Mouse (Mus musculus): ENCODE results near the gene Gm4981. TPM values are rescaled to one million over a fixed set of nuclear protein-coding genes. Genes with fewer than 3 reads are reported as not detected.
"Not testable (repeated sequence)": the region's sequence is repeated elsewhere in the genome, so short reads cannot be mapped to it uniquely, and the experiment has no call there.

Gm4981 gene
- total RNA-seq (2021): not detected in 2 replicates
- long read RNA-seq, experiment 1: 0 reads
- long read RNA-seq, experiment 2: 0 reads

DNA sequence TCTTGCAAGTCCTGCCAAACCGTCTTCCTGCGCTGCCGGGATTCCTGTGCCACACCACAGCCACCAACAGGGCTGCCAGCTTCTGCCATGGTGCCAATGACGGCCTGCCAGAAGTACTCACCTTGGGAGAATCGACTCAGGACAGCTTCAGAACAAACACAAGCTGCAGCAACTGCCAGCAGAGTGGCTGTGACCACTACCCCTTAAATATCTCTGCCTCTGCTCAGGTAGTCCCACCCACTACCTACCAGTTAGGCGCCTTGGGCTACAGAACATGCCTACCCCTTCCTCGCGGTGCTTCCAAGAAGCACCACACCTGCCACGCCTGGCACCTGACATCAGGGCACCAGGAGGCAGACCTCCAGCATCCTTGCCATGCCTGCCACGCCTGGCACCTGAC, at the start of gene Gm4981:
TSS of gene Gm4981 (minus strand) at position 89 of the 400 bp plus-strand sequence.
- DNase-seq: no peak

DNA sequence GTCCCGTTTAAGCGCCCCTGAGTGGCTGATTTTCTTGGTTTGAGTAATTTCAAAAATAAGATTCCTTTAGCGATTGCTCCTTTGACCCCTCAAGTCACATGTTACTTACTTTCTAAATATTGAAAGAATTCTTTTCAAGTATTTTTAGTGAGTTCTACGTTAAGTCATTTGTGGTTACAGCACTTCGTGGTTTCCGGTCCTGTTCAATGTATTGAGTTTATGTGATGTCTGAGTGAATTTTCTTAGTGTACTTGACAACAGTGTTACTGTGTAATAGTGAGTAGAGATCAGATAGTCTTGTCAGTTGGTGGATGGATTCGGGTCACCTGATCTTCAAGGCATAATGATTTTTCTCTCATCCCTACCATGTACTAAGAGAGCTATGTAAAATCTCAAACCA, 45.7 kb upstream of the Gm4981 start:
- no peak for DNase-seq

DNA sequence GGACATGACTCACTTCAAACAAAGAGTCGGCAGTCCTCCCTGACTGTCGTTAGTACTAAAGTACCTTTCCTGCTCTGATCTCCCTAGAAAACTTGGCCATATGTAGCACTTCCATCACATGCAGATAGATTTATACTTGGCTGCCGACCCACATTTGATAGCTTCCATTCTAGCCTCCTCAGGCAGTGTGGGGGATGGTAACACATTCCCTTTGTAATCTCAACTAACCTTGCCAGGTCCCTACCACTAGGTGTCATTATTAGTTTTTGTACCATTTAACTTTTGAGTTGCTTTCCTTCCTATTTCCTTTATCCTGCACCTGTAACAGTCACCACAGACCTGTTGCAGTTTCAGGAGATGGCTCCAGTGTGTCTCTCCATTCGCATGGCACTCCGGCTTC, 22.0 kb upstream of the Gm4981 start:
- DNase-seq: peak; percentile 23

DNA sequence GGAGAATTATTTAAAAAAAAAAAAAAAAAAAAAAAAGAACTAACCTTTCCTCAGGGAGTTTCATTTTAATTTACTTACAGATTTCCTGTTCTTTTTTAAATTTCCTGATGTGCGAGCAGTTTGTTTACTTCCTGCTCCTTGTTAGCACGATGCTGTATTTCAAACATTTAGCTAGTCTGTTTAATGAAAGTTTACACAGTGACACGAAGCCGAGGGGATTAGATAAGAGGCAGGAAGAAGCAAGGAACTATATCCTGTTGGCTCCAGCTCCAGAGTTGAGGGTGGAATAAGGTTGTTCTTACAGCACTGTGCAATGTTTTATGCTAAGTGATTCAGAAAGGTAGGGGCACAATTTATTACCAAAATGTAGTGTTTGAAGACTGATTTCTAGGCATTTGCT, 19.5 kb upstream of the Gm4981 start:
- DNase-seq: no peak

DNA sequence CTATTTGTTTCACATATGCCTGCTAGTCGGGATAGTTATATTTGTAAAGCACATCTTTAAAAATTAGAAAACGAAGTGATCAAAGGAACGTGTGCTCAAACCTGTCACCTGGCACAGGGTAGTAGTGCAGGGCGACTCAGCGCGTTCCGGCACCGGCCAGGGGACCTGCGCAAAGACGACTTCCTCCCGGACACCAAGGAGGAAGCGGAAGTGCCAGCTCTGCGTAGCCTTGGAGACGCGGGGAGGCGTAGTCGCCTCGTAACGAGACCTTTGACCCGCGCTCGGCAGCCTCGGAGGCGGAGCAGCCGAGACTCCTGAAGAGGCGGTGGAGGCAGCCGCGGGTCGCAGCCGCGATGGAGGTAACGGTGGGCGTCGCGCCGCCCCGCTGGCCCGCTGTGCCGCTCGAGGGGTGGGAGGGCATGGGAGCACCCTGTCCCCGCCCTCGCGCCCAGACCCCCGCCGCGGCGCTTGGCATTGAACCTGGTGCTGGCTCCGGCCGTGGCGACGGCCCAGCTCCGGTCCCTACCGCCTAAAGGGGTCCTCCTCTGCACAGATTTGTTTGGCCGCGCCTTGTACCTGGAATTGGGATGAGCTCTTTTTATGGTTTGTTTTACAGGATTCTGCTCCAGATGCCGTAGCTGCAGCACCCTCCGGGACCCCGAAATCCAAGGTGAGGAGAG, 18.9 kb upstream of the Gm4981 start, which contains the start of gene Gcc2:
TSS of gene Gcc2 (plus strand) at position 285 of the 680 bp plus-strand sequence.
- DNase-seq: peak; percentile 97

DNA sequence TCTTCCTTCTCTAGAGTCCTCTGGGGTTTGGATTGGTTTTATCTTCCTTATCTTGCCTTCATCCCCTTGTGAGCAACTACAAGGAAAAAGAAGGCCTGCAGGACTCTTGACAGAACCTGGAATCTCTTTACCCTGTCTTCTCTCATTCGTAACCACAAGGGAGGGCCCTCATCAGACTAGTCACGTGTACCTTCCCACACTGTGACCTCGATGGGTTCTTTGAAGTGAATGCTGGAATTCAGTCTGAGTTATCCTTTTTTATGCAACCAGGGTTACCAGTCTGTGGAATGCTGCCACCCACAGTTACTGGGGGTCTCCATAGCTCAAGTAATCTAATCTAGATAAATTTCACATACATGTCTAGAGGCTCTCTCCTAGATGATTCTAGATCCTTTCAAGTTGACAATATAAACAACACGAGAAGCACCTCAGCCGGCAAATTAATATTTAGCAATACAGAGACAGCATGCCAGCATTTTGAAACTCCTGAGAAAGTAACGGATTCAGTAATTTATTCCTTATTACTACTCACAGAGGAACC, 18.2 kb upstream of the Gm4981 start:
- DNase-seq: peak; percentile 42

DNA sequence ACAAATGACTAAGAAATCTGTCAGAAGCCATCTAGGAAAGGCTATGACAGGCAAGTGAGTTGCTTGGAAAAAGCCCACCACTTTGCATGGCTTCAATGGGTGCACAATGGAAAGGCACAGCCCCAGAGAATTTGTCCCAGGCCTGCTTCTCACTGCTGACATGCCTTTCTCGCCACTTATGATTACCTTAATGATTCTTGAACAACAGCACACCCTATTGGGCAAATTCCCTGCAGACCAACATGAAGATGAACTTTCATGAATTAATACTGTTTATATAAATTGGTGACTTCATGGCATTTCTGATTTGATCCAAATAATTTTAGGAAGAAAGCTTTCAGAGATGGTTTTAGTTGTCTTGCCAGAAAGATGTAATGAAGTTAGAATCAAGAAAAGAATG, 13.0 kb upstream of the Gm4981 start:
- DNase-seq: no peak

DNA sequence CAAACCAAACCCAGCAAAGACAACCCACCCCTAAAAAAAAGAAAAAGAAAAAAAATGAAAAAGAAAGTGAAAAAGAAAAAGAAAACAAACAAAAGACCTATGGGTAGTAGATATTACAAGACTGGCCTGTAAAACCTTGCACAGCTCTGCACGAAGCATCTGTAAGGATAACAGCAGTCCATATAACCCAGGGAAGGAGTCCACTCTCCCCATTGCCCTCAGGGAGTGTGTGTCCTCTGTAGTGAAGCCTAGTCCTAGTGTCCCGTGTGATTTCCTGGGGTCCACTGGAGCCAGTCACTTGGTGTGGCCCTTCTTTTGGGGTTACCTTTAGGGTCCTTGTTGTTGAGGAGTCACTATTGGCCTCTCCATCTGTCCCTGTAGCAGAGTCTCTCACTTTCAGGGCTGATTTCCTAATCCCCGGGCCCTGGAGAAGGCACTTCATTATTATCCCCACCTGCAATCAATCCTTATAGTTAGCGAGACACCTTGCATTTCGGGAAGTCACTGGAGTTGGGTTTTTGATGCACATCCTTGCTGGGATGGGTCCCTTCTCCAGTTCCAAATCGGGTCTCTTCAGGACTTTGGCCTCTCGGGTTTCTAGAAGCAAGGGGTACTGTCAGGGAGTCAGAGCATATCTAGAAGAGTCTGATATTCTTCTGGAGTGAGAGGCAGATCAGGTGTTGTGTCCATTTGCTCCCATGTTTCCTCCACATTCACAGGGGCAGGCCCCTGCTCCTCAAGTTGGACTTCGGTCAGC, 2.7 kb upstream of the Gm4981 start:
- peak; percentile 41 for DNase-seq

DNA sequence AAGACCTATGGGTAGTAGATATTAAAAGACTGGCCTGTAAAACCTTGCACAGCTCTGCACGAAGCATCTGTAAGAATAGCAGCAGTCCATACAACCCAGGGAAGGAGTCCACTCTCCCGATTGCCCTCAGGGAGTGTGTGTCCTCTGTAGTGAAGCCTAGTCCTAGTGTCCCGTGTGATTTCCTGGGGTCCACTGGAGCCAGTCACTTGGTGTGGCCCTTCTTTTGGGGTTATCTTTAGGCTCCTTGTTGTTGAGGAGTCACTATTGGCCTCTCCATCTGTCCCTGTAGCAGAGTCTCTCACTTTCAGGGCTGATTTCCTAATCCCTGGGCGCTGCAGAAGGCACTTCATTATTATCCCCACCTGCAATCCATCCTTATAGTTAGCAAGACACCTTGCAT, 1.5 kb downstream of the Gm4981 start:
- DNase-seq: not testable (repeated sequence)

DNA sequence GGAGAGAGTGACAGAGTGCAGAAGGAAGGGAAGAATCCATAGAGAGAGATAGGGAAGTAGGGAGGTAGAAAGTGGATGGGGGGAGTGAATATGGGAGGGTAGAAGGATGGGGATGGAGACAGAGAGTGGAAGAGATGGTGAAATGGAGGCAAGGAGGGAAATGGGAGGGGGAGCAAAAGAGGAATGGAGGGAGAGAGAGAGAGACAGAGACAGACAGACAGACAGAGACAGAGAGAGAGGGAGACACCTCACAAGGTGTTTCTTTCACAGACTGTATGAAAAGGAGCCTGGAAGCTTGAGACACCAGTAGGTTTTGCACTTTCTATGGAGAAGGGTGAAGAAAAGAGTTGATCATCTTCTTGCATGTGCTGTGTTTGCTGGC, 2.8 kb downstream of the Gm4981 start:
- not testable (repeated sequence) for DNase-seq

DNA sequence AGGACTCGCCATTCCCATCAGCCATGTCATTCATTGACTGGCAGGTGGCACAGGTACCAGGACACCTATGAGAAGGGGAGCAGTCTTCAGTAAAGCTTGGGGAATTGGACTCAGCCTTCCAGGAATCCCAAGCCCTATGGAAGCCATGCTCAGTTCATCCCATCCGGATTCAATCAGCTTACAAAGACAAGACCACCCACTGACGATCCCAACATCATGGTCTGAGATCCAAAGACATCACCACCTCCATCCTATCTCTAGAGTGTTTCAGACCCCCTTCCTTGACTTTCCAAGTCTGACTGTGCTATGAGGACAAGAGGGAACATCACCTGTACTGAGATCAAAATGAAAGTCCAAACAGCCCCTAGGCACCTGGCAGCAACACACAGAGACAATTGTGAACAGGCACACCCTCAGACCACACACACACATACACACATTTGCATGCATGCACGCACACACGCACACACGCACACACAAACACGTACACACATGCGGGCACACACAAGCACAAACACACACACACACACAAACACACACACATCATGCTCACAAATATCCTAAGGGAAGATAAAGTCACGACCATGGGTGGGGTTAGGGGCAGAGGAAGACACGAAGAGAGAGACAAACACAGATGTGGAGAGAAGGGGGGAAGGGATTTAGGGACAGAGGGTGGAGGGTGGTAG, 3.3 kb downstream of the Gm4981 start:
- not testable (repeated sequence) for DNase-seq

DNA sequence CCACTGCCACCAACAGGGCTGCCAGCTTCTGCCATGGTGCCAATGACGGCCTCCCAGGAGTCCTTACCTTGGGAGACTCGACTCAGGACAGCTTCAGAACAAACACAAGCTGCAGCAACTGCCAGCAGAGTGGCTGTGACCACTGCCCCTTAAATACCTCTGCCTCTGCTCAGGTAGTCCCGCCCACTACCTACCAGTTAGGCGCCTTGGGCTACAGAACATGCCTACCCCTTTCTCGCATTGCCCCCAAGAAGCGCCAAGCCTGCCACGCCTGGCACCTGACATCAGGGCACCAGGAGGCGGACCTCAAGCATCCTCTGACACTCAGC, 3.9 kb downstream of the Gm4981 start, which contains the start of gene Duxf3:
TSS of gene Duxf3 (minus strand) at position 35 of the 329 bp plus-strand sequence.
- DNase-seq: not testable (repeated sequence)

DNA sequence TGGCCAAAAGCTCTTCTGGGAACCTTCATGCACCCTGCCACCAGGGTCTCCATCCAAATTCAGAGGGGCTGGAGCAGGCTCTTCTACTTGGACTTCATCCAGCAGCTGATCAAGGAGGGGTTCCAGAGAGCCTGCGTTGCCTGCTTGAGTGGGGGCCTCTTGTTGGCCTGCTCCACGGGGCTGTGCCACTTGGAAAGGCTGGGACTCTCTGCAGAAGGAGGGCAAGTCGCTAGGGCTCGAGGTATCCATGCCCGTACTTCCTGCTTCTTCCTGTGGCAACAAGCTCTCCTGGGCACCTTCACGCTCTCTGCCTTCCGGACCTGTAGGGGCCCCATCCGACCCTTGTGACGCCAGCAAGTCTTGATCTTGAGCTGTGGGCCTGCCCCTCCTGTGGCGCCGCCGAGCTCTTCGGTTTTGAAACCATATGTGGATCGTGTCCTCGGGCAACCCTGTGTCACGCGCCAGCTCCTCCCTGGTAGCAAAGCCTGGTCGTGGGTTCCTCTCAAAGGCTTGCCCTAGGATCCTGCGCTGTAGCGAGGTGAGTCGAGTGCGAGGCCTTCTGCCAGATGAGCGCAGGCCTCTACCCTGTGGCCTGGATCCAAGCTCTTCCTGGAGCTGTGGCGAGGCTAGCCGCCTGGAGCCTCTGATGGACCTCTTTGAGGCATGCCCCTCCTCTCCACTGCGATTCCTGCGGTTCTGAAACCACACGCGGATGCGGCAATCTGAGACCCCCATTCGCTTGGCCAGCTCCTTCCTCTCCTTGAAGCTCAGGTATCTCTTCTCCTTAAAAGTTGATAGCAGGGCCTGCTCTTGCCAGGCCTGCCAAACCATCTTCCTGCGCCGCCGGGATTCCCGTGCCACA, 4.5 kb downstream of the Gm4981 start:
- peak; percentile 70 for DNase-seq

DNA sequence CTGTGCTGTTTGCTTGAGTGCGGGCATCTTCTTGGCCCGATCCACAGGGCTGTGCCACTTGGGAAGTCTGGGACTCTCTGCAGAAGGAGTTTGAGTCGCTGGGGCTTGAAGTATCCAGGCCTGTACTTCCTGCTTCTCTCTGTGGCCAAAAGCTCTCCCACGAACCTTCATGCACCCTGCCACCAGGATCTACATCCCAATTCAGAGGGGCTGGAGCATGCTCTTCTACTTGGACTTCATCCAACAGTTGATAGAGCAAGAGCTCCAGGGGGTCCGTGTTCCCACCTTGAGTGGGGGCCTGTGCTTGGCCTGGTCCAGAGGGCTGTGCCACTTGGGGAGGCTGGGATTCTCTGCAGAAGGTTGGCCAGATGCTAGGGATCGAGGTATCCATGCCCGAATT, 5.4 kb downstream of the Gm4981 start:
- DNase-seq: peak; percentile 56

DNA sequence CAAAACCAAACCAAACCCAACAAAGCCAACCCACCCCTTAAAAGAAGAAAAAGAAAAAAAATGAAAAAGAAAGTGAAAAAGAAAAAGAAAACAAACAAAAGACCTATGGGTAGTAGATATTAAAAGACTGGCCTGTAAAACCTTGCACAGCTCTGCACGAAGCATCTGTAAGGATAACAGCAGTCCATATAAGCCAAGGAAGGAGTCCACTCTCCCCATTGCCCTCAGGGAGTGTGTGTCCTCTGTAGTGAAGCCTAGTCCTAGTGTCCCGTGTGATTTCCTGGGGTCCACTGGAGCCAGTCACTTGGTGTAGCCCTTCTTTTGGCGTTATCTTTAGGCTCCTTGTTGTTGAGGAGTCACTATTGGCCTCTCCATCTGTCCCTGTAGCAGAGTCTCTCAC, 6.5 kb downstream of the Gm4981 start:
- DNase-seq: not testable (repeated sequence)

DNA sequence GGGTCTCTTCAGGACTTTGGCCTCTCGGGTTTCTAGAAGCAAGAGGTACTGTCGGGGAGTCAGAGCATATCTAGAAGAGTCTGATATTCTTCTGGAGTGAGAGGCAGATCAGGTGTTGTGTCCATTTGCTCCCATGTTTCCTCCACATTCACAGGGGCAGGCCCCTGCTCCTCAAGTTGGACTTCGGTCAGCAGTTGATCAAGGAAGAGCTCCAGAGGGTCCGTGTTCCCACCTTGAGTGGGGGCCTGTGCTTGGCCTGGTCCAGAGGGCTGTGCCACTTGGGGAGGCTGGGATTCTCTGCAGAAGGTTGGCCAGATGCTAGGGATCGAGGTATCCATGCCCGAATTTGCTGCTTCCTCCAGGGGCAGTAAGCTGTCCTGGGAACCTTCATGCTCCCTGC, 8.7 kb downstream of the Gm4981 start:
- DNase-seq: not testable (repeated sequence)

DNA sequence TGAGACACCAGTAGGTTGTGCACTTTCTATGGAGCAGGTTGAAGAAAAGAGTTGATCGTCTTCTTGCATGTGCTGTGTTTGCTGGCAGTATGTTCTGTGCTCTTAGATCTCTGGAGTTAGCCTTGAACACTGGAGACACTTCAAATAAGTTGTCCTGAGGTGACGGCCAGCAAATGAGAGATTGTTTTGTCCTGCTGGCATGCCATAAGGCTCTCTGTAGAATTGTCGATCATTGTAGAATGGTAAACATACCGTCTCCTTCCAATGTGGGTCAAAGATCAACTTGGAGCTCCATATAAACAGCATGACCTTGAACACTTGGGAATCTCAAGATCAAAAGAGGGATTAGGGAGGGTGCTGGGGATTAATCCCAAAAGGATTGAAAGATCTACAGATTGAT, 10.1 kb downstream of the Gm4981 start:
- DNase-seq: peak; percentile 15

DNA sequence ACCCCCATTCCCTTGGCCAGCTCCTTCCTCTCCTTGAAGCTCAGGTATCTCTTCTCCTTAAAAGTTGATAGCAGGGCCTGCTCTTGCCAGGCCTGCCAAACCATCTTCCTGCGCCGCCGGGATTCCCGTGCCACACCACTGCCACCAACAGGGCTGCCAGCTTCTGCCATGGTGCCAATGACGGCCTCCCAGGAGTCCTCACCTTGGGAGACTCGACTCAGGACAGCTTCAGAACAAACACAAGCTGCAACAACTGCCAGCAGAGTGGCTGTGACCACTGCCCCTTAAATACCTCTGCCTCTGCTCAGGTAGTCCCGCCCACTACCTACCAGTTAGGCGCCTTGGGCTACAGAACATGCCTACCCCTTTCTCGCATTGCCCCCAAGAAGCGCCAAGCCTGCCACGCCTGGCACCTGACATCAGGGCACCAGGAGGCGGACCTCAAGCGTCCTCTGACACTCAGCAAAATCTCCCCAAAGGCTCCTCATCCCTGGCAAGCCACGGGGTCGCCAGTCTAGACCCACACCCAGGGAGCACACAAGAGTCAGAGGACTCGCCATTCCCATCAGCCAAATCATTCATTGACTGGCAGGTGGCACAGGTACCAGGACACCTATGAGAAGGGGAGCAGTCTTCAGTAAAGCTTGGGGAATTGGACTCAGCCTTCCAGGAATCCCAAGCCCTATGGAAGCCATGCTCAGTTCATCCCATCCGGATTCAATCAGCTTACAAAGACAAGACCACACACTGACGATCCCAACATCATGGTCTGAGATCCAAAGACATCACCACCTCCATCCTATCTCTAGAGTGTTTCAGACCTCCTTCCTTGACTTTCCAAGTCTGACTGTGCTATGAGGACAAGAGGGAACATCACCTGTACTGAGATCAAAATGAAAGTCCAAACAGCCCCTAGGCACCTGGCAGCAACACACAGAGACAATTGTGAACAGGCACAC, 11.4 kb downstream of the Gm4981 start, which contains the start of gene AW822073:
TSS of gene AW822073 (minus strand) at position 104 of the 959 bp plus-strand sequence.
- DNase-seq: peak; percentile 42

DNA sequence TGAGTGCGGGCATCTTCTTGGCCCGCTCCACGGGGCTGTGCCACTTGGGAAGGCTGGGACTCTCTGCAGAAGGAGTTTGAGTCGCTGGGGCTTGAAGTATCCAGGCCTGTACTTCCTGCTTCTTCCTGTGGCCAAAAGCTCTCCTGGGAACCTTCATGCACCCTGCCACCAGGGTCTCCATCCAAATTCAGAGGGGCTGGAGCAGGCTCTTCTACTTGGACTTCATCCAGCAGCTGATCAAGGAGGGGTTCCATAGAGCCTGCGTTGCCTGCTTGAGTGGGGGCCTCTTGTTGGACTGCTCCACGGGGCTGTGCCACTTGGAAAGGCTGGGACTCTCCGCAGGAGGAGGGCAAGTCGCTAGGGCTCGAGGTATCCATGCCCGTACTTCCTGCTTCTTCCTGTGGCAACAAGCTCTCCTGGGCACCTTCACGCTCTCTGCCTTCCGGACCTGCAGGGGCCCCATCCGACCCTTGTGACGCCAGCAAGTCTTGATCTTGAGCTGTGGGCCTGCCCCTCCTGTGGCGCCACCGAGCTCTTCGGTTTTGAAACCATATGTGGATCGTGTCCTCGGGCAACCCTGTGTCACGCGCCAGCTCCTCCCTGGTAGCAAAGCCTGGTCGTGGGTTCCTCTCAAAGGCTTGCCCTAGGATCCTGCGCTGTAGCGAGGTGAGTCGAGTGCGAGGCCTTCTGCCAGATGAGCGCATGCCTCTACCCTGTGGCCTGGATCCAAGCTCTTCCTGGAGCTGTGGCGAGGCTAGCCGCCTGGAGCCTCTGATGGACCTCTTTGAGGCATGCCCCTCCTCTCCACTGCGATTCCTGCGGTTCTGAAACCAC, 12.3 kb downstream of the Gm4981 start:
- peak; percentile 61 for DNase-seq
